Mouse (Mus musculus): ENCODE data around the gene Elk4. TPM values are rescaled to one million over a fixed set of nuclear protein-coding genes. Genes with fewer than 3 reads are reported as not detected.
A peak's percentile ranks its signal among the peaks of the same experiment; 100 is the strongest.

Elk4 gene
- total RNA-seq, 2 experiments from 2014 or later, result 77.4 to 82.0 TPM

- DNase-seq, result no peak
These were observed 58.2 kb downstream of the Elk4 start for GRCm38 (mm10) chr1:132065475-132066172.

GRCm38 (mm10) chr1:132067261-132068255 is 60.2 kb downstream of the Elk4 start, which contains the start of gene Mfsd4a:
TSS of gene Mfsd4a (minus strand) at chr1:132068062.
- peak; percentile 49 to 61 for DNase-seq

- DNase-seq, result no peak
These were observed 62.0 kb downstream of the Elk4 start for GRCm38 (mm10) chr1:132069436-132069835.

GRCm38 (mm10) chr1:132070659-132071058 is 63.3 kb downstream of the Elk4 start:
- no peak for DNase-seq

- DNase-seq, result no peak
These were observed 68.2 kb downstream of the Elk4 start for GRCm38 (mm10) chr1:132075576-132075975.

GRCm38 (mm10) chr1:132078413-132078812 is 71.0 kb downstream of the Elk4 start:
- no peak for DNase-seq

Other genes with a start within 250 kb of the Elk4 start
- 1 to 10 TPM; 7.4 to 9.1 TPM for gene Pm20d1, start 210.2 kb upstream of the Elk4 start, total RNA-seq (2021)
- 10 to 100 TPM; 38.8 to 51.8 TPM for gene Slc41a1, start 180.1 kb upstream of the Elk4 start, total RNA-seq (2021)
- gene Rab29, start 140.4 kb upstream of the Elk4 start, total RNA-seq (2021), result 10 to 100 TPM; 11.3 to 11.4 TPM
- 10 to 100 TPM; 60.7 to 63.9 TPM for gene Nucks1, start 97.1 kb upstream of the Elk4 start, total RNA-seq (2021)
- 1 to 10 TPM; 5.4 to 6.9 TPM for gene Slc45a3, start 44.6 kb upstream of the Elk4 start, total RNA-seq (2021)
- 1 to 10 TPM; 5.1 to 6.9 TPM for gene Mfsd4a, start 60.5 kb downstream of the Elk4 start, total RNA-seq (2021)
- 10 to 100 TPM; 14.7 to 16.0 TPM for gene Cdk18, start 132.1 kb downstream of the Elk4 start, total RNA-seq (2021)
- not detected for gene Lemd1, start 183.8 kb downstream of the Elk4 start, total RNA-seq (2021)
- under 1 TPM in 1 of 2 experiments, not detected in 1; 0.10 TPM for gene AC124108.1, start 183.8 kb downstream of the Elk4 start, total RNA-seq (2021)
- gene Gm10188, start 222.2 kb downstream of the Elk4 start, total RNA-seq (2021), result not detected